In the genomic region with DNA sequence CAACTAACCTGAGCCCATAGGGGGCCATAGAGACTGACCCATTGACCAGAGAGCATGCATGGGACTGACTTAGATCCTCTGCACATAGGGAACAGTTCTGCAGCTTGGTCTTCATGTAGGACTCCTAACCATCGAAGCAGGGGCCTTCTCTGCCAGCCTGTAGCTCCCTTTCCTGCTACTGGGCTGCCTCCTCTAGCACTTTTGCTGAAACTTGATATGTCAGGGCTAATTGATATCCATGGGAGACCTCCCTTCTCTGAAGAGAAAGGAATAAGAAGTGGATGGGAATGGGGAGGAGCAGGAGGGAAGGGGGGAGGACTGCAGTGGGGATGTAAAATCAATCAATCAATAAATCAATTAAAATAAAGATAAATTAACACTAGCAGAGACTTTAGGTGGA, we compare ENCODE assay signal across 18 mouse cellular contexts.
"Had no signal": no experiment of that assay in that cellular context is flagged by ENCODE, and none has a peak within 500 bp of the region (broad histone marks: within the 10 kb centered on the region; RNA-seq: fewer than 3 reads in every experiment).

No protein-coding gene starts in this region.

- H3K4me2 ChIP-seq: lung, embryonic 14.5 days; midbrain, embryonic 12.5 days; neural tube, embryonic 12.5 days had no signal

- H3K27me3 ChIP-seq: midbrain, embryonic 12.5 days; neural tube, embryonic 12.5 days had no signal

- H3K4me3 ChIP-seq: midbrain, embryonic 10.5 days; midbrain, embryonic 12.5 days; myocyte; neural tube, embryonic 12.5 days had no signal

- ATAC-seq: midbrain, embryonic 16.5 days had no signal

- H3K4me1 ChIP-seq: midbrain, embryonic 10.5 days; midbrain, embryonic 12.5 days; neural tube, embryonic 12.5 days had no signal

- DNase-seq: lung, adult 18-20 months; lung, embryonic 14.5 days; lung, postnatal 10 days; lung, postnatal 4 days; midbrain, embryonic 14.5 days; retina, postnatal 1 day; right cerebral cortex, adult 18-20 months; right cerebral cortex, postnatal 25 days; right cerebral cortex, postnatal 4 days; spleen, adult 18-20 months; thymus, adult 18-20 months; thymus, postnatal 14 days; thymus, postnatal 36 days had no signal

- H3K9ac ChIP-seq: lung, embryonic 14.5 days; midbrain, embryonic 12.5 days; neural tube, embryonic 12.5 days had no signal

- H3K27ac ChIP-seq: midbrain, embryonic 10.5 days; midbrain, embryonic 12.5 days; neural tube, embryonic 12.5 days had no signal

- H3K9me3 ChIP-seq: midbrain, embryonic 10.5 days; midbrain, embryonic 12.5 days; neural tube, embryonic 12.5 days had no signal

- H3K36me3 ChIP-seq: midbrain, embryonic 10.5 days; midbrain, embryonic 12.5 days; neural tube, embryonic 12.5 days had no signal
